Mouse (Mus musculus) erythroblast, adult 5-6 weeks (primary cell): Measurements from ENCODE around the gene Tmem185b. TPM values are rescaled to one million over a fixed set of nuclear protein-coding genes. Genes with fewer than 3 reads are reported as not detected.

ENCODE experiments used
- ATAC-seq: replicated peaks from 2 replicates; pipeline ENCODE4 v1.8.0; 2016; ENCODE audit warnings: moderate number of reproducible peaks, mild to moderate bottlenecking, moderate TSS enrichment, inconsistent platforms; ENCODE audit not compliant: poor library complexity, low FRiP score, severe bottlenecking
- total RNA-seq, 2 experiments: library from RNA; stranded (forward) in 1 of 2; stranded (reverse) in 1 of 2; fragments of 150-400 nt in 1 of 2; fragments of 200-764, 138-1000 nt in 1 of 2; gene quantifications; 2 replicates each; pipeline versions ENCODE4 v1.2.3 to v1.2.4; 2015 to 2017; ENCODE audit warnings: low replicate concordance in 2 of 2

Tmem185b gene
- total RNA-seq (2015; ENCODE audit: low replicate concordance) (5.6 and 7.7 TPM in 2 replicates), total RNA-seq (2017; ENCODE audit: low replicate concordance) (2.2 and 3.6 TPM in 2 replicates)

DNA sequence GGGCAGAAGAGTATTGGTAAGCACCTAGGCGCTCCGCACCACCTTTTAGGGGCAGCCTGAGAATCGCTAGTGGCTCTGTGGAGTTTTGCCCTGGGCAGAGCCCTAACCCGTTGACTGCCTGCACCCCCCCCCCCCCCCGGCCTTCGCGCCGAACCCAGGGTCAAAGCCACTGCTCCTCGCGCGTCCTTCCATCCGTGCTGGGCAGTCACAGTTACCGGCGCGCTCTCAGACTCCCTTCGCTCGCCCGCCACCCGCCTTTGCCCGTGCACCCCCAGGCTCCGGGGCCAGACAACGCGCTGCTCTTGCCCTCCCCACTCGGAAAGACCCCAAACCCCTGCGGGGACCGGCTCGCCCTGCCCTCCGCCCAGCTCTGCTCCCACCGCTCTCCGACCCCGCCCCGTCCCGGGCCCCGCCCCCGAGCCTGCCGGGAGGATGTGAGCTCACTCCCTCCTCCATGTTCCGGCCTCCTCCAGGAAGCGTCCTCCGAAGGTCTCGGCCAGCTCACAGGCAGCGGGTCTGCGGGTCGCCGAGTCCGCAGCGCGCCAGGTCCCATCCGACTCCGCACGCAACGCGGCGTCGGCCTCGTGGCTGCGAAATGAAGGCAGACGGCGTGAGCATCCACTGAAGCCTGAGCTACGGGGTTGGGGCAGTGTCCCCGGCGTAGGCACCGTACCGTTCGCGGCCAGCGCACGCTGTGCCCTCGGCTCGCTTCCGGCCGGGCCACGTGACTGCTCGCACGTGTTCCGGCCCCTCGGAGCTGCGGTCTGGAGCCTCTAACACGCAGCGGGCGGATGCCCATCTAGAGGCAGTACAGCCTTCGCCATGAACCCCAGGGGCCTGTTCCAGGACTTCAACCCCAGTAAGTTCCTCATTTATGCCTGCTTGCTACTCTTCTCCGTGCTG is at the start of gene Tmem185b:
Gene Tmem185b (plus strand): TSS at position 472 of the 903 bp plus-strand sequence.
- ATAC-seq, result no peak

DNA sequence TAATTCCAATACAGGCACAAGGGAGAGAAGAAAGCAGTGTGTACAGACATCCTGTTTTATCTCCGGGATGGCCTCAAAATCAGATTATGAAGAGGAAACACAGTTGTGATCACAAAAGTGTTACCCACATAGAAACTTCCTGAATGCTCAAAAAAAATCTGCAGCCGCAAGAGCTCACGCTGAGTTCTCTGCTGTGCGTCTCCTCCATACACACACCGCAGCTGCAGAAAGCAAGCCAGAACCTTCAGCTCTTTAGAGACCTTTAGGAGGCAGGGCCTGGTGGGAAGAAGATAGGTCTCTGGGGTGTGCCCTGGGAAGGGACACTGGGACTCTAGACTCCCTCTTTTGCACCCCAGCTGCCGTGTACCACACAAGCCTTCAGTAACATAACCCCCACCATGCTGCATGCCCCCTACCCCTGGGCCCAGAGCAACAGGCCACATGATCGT is 49.0 kb upstream of the Tmem185b start:
- no peak for ATAC-seq

DNA sequence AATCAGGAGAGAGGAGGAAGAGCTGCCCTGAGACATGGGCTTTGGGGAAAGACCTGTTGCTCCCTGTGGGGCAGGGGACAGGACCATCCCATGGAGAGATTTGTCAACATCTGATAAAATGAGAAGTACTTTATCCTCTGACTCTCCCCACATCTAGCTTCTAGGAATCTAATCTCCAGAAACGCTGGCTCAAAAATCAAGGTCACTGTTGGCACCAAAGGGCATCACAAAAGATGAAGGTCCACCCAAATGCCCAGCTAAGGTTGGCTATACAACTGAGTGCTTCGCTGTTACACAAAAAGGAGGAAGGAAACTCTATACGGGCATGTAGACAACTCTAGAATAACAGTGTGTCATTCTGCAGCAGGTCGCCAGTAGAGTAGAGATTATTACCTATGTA is 46.3 kb upstream of the Tmem185b start:
- no peak for ATAC-seq

DNA sequence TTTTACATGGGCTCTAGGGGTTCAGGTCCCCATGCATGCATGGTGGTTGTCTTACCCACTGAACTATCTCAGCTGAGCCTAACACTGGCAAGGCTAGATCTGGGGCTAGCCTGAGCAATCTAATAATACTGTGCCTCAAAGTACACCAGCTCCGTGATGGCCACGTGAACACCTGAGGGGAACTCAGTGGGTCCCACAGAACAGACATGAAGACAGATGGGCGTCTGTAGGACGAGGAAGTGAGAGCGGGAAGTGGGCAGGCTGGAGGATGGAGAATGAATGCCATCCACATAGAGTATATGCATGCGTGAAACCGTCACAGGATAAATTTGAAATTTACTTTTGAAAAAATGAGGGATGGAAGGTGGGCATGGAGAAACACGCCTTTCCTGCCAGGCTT is 45.3 kb upstream of the Tmem185b start:
- ATAC-seq, result no peak

DNA sequence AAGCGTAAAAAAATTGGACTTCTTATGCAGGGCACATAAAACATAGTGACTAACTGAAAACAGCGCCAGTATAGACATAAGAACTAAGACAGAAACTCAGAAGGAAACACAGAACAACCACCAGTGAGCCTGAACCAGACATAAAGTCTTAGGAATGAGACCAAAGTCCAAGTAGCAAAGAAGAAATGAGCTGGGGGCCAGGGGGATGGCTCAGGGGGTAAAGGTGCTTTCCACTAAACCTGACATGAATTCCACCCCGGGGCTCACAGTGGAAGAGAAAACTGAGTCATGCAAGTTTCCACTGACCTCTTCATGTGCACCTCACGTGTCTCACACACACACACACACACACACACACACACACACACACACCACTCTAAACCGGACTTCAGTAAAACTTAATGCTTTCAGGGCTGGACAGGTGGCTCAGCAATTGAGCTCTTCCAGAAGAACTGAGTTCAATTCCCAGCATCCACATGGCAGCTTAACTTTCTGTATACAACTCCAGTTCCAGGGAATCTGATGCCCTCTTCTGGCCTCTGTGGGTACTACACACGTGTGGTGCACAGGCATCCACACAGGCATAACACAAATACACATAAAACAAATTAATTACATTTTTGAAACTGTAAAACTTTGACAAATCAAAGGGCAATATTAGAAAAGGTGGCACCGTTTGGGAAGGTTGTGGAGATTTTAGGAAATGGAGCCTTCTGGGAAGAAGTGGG is 44.6 kb upstream of the Tmem185b start:
- ATAC-seq, result no peak

DNA sequence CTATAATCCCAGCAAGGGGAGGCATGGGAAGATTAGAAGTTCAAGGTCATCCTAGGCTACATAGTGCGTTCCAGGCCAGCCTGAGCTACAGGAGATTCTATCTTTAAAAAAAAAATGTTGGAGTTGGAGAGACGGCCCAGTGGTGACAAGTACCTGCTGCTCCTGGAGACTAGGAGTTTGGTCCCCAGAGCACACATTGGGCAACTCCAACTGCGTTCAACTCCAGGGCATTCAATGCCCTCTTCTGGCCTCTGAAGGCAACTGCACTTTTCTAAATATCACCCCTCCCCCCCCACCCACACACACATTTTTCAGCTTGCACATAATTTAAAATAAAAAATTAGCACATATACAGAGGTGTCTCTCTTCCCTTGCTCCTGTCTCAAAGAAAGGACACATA is 43.1 kb upstream of the Tmem185b start:
- no peak for ATAC-seq

DNA sequence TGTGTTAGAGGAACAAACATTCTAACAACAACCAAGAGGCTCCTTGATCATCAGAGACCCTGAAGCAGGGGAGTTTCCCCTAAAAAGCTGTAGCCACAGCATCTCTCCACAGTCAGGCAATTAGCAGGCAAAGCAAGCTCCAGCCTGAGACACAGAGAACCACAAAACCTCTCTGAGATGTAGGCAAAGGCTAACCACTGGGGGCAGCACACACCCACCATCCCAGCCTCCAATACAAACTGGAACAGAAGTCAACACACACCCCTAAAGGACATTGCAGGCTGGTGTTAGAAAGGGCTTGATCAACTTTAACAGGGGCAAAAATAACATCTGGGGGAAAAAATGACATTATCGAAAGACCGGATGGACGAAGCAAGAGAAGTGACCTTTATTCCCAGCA is 41.5 kb upstream of the Tmem185b start:
- ATAC-seq, result no peak

DNA sequence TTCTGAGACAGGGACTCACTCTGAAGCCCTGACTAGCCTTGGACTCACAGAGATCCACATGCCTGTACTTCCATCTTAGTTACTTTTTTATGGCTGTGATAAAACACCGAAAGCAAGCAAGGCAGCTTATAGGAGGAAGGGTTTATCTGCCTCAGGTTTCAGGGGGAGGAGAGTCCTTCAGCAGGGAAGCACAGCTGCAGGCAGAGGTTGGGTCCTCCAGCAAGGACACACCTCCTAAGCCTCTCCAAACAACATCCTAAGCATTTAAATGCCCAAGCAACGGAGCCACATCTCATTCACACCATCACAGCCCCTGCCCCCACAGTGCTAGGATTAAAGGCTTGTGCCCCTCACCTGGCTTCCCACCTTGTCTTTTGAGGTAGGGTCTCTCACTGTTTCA is 40.1 kb upstream of the Tmem185b start:
- ATAC-seq, result no peak

DNA sequence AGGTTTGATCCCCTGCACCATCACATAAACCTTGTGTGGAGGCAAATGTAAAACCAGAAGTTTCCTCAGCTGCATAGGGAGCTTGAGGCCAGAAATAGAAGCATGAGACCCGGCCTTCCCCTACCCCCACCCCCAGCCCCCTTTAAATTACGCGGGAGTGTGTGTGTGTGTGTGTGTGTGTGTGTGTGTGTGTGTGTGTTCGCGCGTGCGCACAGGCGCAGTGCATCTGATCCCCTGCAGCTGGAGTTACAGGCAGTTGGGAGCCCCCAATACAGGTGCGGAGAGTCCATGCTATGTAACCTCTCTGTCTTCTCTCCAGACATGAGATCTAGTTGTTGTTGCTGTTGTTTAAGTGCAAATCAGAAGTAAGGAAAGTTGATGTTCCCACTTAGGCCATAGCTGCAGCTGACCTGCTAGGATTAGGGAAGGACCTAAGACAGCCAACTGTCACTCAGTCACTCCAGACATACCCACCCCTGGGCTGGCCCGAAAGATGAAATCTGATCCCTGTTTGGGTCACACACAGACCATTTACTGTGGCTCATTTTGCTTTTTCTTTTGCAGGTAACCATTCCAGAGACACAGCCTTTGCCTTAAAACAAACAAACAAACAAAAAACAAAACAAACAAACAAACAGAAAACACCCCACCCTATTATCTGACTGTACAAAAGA is 37.9 kb upstream of the Tmem185b start:
- no peak for ATAC-seq

DNA sequence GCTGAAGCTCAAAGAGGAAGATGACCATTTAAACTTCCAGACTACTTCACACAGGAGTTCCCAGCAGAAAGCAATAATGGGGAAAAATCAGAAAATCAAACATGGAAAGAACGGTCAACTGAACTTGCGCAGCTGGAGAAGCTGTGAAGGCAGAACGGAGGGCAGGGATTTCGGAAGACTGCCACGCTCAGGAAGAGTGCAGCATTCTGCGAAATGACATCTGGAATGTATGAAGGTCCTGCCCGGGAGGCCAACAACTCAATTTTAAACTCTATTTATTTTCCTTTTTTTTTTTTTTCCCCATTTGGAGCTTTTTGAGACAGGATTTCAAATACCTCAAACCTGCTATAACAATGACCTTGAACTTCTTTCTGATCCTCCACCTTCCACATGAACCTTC is 35.2 kb upstream of the Tmem185b start:
- no peak for ATAC-seq

DNA sequence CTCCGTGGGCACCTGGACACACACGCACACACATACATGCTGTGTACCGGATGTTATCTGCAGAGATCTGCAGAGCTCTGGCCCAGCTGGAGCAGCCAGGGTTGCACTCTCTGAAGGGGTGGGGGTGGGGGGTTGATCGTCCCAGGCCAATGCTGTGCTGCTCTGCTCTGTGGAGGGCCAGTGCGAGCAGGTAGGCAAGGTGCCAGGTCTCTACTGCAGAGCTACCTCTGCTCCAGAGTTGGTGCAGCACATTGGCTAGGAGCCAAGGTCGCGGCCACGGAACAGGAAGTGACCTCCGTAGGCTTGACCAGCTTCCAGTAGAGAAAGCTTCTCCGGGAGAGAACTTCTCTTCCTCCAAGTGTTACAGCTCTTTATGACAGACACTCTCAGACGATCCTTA is 33.9 kb upstream of the Tmem185b start:
- ATAC-seq, result no peak

DNA sequence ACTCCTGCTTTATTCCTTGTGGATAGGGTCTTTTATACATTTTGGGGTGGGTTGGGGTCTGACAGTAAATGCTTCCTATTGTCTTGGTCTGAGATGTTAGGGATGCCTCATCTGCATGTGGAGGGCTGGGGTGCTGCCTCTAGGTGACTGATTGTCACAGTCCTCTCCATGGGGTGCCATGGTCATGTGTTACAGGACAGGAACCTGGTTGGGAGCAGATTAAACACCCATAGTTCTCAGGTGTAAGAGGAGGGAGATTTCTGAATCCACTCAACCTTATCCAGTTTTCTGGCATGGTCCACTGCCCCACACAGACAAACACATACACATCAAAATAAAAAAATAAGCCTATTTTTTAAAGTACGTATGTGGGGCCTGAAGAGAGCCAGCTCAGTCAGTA is 33.5 kb upstream of the Tmem185b start:
- ATAC-seq, result no peak

DNA sequence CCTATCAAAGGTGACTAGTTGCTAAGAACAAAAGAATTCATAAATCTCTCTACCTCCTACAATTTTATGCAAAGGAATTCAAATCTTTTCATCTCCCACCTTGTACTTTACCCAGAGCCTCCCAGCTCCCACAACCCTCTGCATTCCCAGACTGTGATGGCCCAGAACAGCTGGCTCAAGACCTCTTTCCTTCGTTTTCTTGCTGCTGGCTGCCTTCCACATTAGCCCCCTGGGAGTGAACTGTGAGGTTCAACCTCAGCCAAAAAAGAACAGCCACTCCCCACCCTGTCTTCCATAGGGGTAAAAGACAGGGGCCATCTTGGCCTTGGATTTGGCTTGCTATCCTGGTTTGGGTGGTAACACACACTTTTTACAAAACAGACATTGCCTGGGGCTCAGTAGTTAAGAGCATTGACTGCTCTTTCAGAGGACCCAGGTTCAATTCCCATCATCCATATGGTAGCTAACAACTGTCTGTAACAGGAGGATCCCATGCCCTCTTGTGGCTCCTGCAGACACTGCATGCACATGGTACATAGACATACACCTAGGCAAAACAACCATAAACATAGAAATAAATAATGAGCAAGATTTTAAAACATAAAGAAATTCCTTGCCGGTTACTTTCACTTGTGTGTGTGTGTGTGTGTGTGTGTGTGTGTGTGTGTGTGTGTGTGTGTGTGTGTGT is 31.8 kb upstream of the Tmem185b start:
- ATAC-seq, result no peak

DNA sequence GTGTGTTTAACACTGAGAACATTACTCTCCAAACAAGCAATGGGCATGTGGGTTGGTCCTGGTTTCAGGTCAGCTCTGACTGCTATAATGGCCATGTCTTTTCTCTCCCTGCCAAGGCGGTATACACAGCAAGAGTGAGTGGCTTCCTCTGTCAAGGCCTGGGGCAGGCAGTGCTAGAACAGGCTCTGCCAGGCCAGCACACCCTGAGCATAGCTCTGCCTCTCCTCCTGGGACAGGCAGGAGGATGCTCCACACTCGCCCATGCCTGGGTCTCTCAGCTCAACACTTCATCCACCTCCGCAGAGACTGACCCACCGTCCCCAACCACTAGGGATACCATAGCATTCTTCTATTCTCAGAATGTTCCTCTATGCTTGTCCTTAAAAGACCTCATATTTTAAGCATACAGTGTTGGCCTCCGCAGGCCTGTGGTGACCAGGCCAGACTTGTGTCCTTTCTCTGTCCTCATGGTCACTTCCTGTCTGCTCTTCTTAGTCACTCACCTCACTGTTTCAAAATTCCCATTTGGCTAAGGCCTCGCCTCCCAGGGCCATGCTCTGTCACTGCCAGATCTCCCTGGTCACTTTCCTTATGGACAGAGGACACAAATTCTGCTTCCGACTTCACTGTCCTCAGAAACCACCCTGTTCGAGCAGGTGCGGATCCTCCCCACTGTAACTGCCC is 31.1 kb upstream of the Tmem185b start:
- no peak for ATAC-seq

DNA sequence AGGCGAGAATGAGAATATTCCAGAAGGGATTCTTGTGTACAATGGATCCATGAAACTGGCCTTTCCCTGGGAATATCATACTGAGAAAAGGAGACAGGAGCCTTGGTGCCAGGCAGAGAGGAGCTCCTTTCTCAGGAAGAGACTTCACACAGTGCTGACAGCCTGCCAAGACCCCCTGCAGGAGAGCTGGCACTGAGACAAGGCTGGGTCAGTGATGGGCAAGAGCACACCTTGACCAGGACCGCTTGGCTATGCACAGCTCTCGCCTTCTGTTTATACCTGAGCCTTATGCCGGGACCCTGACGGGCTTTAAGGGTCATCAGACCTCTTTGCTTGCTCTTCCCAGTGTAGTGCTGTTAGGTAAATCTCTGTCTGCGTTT is 30.6 kb upstream of the Tmem185b start:
- ATAC-seq, result no peak

DNA sequence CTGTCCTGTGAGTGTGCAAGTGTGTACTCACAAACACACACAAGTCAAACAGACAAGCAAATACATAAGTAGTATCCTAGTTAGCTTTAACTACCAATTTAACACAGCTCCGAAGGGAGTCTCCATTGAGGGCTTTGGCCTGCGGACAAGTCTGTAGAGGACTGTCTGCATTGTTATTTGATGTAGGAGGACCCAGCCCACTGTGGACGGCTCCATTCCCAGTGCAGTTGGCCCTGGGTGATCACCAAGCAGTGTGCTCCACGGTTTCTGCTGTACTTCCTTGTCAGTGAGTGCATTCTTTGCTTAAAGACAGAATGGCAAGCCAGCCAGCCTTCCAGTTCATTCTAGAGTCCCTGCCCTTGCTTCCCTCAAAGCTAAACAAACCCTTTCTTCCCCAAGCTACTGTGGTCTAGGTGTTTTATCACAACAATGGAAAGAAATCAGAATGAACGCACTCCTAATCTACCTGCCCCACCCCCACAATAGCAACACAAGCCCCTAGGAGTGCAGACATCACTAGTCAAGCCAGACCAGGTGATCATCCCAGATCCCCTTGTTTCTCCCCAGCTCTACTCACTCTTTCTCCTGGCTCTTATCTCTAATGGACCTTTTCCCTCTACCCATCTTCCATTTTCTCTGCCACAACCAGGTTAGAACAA is 28.5 kb upstream of the Tmem185b start:
- no peak for ATAC-seq

DNA sequence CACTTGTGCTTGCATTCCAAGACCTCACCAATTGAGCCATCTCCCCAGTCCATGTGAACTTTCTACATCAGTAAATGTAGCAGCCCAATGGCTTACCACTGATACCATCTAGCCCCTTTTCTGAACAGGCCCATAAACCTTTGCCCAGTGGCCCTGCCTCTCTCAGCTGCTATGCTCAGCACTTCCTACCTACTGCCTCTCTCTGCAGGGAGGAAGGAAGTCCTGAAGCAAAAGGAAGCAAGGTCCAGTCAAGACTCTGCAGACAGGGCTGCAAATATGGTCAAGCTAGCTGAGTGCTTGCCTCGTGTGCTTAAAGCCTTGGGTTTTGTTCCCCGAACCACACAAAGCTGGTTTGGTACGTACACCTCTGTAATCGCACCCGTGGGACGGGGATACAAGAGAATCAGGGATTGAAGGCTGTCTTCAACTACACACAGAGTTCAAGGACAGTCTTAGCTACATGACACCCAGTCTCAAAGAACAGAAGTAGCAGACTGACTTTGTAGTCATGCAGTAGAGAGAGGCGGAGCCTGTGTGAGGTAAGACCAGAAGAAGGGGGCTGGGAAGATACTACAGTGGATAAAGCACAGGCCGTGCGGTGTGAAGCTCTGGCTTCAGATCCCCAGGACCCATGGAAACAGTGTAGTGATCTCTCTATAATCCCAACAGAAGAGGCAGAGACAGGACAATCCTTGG is 27.3 kb upstream of the Tmem185b start:
- ATAC-seq, result no peak

DNA sequence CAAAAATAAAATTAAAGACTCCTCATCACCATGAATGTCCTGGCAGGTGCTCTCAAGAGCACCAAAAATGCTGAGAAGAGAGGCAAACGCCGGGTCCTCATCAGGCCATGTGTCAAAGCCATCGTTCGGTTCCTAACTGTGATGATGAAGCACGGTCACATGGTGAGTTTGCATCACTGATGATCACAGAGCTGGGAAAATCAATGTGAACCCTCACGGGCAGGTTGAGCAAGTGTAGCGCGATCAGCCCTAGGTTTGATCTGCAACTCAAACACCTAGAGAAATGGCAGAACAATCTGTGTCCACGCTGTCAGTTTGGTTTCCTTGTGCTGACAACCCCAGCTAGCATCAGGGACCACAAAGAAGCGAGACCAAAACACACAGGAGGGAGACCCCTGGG is 26.5 kb upstream of the Tmem185b start:
- ATAC-seq, result no peak
